Mouse (Mus musculus): ENCODE data around the gene Efna5.

Gene Efna5

DNA sequence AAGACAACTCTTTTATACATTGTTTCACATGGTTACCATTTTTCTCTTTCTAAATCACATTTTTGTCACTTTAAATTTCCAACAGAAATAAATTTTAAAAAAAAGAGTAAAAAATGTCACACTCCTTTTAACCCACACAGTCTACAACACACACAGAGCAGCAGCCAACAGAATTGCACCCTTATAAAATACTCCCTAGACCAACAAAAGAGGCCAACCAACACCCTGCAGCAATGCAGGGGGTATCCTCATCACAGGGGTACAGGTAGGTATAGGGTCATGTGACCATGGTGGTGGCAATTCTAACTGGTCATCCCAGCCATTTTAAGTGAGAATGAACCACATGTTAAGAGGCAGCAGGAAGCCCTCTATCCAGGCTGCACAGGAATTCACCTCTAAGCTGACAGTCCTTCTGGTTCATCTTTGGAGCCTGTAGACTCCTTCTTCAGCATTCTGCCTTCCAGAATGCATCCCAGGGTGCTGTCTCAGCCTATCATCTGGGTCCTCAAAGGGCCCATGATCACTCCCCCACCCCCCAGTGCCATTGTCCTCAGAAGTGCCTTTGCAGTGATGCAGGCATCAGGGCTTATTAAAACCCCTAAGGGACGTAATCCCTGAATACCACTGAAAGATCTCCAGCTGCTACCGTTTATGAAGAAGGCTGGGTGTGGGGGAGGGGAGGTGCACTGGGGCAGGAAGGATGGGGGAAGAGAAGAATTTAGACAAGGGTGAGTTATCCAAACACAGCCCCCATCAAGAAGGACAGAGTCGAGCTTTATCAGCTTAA is 28.1 kb downstream of the Efna5 start:
- peak; percentile 57 for DNase-seq

- DNase-seq = peak; percentile 12
Measured at GRCm38 (mm10) chr17:62851268-62851667, 29.8 kb downstream of the Efna5 start.

DNA sequence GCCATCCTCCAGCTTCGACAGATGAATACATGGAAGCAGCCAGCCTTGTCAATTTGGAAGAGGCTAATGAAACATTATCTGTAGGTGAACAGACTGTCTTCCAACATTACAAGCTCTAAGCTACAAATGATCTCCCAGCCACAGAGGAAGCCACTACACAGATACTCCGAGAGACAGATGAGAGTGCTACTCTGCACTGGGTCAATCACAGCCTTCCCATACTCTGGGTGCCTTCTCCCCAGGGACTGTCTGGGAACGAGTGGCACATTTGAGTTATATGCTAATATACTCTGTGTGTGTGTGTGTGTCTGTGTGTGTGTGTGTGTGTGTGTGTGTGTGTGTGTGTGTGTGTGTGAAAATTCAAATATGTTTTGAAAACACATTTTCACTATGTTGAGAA is 30.5 kb downstream of the Efna5 start:
- no peak for DNase-seq

- no peak for DNase-seq
Measured at GRCm38 (mm10) chr17:62849676-62850075, 31.4 kb downstream of the Efna5 start.

DNA sequence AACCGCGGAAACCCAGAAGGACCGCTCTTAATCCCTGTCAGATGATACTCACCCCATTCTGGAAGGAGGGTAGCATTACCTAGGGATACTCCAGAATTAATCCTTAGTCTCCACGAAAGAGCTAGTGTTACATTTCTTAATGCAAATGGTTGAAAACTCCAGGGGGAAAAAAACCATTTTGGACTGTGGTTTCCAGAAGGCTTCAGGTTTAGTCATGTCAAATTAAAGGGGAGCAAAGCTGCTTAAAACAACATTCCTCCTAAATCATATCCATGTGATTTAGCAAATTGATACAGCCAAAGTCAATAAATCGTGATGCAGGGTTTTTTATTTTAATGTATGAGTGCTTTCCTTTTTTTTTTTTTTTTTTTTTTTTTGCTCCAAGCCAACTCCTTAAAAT is 35.5 kb downstream of the Efna5 start:
- no peak for DNase-seq

- no peak for DNase-seq
Measured at GRCm38 (mm10) chr17:62844329-62844728, 36.8 kb downstream of the Efna5 start.

DNA sequence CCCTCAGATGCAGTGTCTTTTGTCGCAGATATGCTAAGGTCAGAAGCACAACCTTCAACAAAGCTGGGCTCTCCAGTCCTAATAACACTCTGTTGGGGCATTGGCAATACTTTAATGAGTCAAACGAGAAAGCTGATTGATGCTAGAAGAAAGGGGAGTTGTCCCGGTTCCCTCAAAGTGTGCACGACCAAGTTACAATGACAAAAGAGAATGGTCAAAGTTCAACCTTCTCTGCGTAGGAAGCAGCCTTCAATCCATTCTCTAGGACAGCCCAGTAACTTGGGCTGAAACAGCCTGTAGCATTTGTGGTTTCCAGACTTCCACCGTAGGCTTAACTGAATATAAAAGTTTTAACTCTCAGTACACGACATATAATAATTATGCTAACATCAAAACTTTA is 43.8 kb downstream of the Efna5 start:
- DNase-seq = no peak

- DNase-seq = no peak
Measured at GRCm38 (mm10) chr17:62836598-62837106, 44.5 kb downstream of the Efna5 start.

DNA sequence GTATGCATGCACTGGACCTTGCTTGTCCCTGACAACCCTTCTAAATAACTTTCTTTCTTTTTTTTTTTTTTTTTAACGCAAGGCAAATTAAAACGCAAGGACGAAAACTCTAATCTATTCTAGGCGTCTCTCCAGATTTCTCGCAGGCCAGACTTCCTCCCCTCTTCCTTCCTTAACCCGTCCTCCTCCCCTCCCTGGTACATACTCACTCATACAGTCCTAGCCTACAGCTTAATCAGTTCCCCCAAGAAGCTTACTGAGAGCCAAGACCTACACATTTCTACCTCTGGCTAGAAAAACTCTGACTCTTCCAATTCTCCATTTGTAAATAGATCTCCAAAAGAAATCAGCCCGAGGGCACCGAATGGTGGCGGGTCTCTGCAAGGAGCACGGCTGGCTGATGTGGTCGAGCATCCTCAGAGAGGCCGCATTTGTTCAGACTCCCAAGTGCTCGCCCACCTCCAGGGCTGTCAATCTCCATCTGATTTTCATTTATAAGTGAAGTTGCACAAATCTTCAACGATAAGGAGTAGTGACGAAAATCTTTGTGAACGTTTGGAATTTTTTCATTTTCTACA is 48.5 kb downstream of the Efna5 start:
- DNase-seq = no peak

DNA sequence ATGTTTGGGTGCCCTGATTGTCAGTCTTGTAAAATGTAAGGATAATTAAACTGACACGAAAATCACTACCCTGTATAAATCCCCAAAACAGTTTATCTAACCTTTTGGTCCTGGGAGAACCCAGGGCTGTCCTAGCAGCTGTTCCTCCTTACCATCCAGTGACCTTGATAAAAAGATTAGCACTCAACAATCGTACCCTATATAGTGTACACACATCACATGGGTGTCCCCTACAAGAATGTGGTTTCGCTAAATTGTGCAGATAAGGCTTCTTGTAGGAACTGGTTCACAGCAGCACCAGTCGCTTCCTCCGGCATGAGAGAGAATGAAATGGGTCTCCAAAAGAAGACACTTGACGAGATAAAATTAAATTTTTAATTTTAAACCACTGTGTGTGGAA is 53.6 kb downstream of the Efna5 start:
- DNase-seq = no peak

DNA sequence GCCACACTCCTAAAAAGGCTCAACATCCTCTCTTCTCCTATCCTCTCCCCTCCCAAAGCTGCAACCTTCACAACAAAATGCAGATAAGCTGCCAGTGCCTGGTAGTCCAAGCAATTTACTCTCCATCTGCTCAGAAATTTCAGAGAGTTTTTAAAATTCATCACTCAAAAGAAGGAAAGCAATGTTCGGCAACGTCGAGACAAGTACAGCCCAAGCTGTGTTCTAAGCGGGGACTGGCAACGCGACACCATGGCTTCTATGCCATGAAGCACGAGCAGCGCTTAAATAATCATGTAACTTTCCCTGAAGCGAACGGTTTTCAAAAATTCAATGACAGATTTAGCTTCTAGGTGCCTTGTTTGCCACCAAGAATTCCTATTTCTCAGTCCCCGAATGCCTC is 59.9 kb downstream of the Efna5 start:
- no peak for DNase-seq

- DNase-seq = no peak
Measured at GRCm38 (mm10) chr17:62819931-62820330, 61.2 kb downstream of the Efna5 start.

GRCm38 (mm10) chr17:62818821-62819220 is 62.3 kb downstream of the Efna5 start:
- DNase-seq = peak; percentile 57

GRCm38 (mm10) chr17:62818337-62818736 is 62.8 kb downstream of the Efna5 start:
- no peak for DNase-seq

DNA sequence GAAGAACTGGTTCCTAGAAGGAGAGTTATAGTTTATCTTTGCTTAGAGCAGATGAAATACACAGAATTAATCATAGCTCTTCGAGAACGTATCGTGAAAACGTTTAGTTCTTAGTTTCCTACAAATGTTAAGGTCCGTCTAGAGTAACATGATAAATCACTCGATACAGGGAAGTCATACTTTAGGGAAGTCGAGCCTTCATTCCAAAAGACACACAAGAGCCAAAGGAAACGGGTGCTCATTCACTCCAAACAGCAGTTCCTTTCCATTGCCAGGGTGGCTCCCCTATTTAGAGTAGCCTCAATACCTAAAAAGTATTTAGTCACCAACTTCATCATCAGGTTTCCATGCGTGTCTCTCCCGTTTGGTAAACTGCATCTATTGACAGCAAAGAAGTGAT is 64.2 kb downstream of the Efna5 start:
- DNase-seq = no peak

GRCm38 (mm10) chr17:62813461-62813860 is 67.7 kb downstream of the Efna5 start:
- DNase-seq = no peak

DNA sequence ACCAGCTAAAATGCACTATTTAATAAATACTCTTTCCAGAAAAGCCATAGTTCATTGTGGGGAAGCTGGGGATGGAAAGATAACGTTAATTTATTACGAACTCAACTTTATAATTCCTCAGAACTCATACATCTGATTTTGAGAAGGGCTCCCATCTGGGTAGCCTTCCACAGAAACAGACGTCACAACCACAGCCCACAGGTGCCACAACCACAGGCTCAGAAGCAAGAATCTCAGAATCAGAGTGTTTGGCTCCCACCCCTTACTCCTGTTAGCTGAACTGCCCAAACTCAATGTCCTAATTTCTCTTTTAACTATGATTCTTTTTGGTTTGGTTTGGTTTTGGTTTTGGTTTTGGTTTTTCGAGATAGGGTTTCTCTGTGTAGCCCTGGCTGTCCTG is 73.2 kb downstream of the Efna5 start:
- DNase-seq = no peak

DNA sequence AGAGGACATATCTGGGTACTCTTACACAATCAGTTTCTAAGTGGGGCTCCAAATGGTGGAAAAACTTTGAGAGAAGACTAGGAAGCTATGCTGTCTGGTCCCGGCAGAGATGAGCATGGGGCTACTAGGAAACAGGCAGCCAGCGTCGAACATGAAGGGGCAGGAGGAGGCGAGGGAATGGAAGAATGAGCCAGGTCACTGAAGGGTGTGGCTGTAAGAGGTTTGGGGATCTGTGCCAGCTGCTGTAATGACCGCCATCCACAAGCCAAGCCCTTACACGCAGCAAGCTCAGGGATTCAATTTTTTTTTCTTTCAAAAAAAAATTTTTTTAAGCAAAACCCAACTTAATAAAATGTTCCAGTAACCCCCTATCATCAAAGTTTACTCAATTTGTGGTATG is 74.5 kb downstream of the Efna5 start:
- no peak for DNase-seq

DNA sequence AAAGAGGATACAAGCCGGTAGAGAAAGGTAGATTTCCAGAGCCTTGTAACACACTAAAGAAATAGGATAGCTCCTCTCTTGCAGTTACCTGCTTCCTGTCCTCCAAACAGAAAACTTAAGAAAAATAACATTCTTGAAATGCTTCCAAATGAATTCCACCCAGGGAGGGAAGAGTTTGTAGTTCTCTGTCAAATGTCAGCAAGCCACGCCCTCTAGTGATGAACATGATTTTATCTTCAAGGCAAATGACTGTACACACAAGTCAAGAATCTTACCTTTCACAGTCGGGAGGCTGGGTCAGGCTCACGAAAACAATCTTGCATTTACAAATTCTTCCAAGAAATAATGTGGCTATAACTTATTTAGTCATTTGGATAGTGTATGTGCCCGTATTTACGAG is 78.4 kb downstream of the Efna5 start:
- DNase-seq = no peak

DNA sequence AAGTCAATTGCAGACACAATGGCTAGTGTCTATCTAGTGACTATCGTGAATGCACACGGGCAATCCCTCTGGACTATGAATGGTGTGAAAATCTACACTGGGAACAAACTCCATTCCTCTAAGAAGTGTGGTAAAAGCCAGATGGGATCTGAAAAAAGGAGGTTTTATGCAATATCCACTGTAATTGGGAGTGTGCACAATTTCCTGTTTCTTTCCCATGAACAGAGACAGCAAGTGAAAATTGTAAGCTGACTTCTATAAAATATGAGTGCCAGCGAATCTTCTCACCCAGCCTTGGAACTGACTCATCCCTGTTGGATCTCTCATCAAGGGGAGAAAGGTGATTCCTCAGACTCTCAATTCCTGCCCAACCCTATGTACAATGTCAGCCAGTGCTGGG is 83.8 kb downstream of the Efna5 start:
- no peak for DNase-seq

DNA sequence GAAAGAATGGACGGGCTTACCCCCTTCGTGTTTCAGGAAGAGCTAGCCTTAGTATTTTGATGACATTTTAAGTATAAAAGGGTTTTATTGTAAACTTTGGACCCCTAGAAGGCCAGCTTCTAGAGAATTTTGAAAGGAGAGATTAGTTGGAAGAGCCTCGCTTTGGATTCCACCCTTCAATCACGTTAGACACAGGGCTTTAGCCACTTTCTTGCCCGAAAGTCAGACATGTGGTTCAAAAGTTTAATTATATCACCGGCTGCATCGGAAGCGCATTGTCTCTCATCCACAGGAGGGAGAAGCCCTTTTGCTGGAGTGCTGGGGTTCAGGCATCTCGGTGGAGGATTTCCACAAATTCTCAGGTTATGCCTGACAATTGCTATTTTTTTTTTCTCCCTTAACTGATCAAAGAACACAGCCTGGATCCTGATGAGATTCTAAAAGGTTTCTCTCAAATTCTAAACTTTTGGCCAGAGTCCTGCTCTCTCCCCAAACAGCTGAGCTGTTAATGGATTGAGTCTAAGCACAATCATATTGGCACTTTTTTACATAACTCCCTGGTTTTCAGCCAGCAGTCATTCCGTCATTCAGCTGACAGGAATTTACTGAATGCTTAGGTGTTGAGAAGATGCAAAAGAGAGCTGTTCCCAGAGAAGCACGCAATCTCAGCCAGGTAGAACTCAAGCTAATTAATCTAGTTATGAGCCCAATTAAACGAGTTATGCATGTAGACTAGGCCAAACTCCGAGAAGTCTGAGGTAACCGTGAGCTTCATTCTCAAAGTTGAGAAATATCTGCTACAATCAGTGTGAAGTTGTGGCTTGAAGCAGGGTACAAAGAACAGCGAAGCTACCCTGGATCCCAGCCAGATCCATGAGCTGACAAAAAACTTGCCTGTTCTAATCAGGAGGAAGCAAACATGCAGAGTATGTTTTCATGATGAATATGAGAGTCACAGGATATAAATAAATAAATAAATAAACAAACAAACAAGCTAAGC is 91.5 kb downstream of the Efna5 start:
- DNase-seq = no peak

DNA sequence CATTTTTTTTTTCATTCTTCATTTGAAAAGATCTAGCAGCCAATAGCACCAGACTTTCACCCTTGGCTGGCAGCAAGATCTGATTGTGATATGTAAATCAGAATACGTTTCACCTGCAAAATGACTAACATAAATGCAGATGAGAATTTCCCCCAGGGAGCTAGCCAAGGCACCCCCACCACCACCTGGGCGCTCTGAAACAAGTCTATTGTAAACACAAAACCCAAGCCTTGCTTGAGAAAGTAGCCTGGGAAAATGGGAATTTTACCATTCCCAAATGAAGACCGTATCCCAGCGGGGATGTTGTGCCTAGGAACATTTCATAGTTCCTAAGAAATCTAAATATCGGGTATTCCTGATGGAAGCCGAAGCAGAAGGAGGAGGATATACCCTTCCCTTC is 92.3 kb downstream of the Efna5 start:
- DNase-seq = no peak

GRCm38 (mm10) chr17:62787855-62788254 is 93.3 kb downstream of the Efna5 start:
- DNase-seq = no peak

DNA sequence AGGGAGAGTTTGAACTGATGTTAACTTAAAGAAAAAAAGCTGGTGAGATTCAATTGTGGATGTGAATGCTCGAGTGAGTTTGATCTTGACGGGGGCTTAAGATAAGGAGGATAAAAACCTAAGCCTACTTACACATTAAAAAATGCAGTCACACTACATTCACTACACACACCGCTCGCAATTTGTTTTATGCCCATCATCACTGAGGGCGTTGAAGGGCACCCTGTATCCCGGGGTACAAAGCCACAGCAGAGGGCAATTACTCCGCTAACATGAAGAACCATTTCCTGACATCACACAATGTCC is 94.6 kb downstream of the Efna5 start:
- no peak for DNase-seq
